Mouse (Mus musculus): ENCODE results near the gene Syt2.

DNA sequence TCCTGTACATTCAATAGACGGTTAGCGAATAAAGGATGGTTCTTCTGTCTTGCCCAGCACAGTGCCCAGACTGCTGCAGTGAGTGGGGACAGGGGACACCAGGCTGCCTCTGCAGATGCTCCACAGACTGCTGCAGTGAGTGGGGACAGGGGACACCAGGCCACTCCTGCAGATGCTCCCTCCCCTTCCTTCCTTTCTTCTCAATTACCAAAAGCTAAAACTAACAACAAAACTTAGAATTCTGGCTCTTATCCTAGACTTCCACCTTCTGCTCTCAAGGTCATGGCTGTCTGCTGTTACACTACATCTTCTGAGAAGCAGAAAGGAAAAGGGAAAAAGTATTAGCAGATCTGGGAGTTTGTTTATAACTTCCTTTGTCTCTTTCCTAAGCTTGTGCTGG lies 127.8 kb downstream of the Syt2 start:
- TF ChIP-seq CTCF (IDR thresholded peaks at IDR 0.05; ENCODE audit: borderline replicate concordance, control insufficient read depth, extremely low read depth, insufficient read depth, low read length, poor library complexity) (no peak), POLR2A (IDR thresholded peaks at IDR 0.05; ENCODE audit: control insufficient read depth, extremely low read depth, insufficient read depth, low read length, poor library complexity) (no peak)
